8 mouse cellular contexts compared by ENCODE assay signal in genomic region chr4:114997051-114997450, GRCm38 (mm10). TPM values are rescaled to one million over a fixed set of nuclear protein-coding genes. Genes with fewer than 3 reads are reported as not detected.
DNase-seq lines count a peak whose midpoint lies in the region; ATAC-seq and TF ChIP-seq lines count a peak whose summit lies in the region.

No protein-coding gene starts in this region.

- H3K4me3 ChIP-seq in G1E (ENCODE audit: low read depth, low read length) = no peak overlapping the region

- intact Hi-C loops in left cerebral cortex, postnatal 14 days (cut with DNase I) = no loop called here

- H3K4me1 ChIP-seq in G1E (ENCODE audit: insufficient read depth, low read depth, low read length) = peaks cover 33% of the 10 kb centered on the region

- H3K9me3 ChIP-seq in G1E (replicated peaks) = no peaks in the 10 kb centered on the region

- no peaks in the 10 kb centered on the region for H3K27me3 ChIP-seq in G1E (ENCODE audit: insufficient read depth, low read length)

- ATAC-seq in G1E (ENCODE audit: extremely low read depth, insufficient number of reproducible peaks, low FRiP score, poor library complexity, severe bottlenecking) = no peak
- 0 out of 2 replicates have a peak, but pooled peaks have one; percentile 24 for ATAC-seq in neutrophil, adult 5-6 weeks (ENCODE audit: extremely low read depth, insufficient number of reproducible peaks, low FRiP score, poor library complexity, severe bottlenecking)

- TF ChIP-seq CTCF in G1E (IDR thresholded peaks at IDR 0.05; ENCODE audit: low read depth, low read length) = 0 out of 2 replicates have a peak, but pooled peaks have one; percentile 36

- peaks cover 4% of the 10 kb centered on the region for H3K36me3 ChIP-seq in G1E (replicated peaks)

- DNase-seq in cerebellum, postnatal 10 days = peak; percentile 52 to 69
- no peak for DNase-seq in cerebellum, adult 11 months
- DNase-seq in left cerebral cortex, postnatal 14 days (ENCODE audit: low spot score in 2 of 2) = peak; percentile 47 to 53
- DNase-seq in left cerebral cortex, adult 8-10 months (ENCODE audit: low spot score in 2 of 2) = no peak
- DNase-seq in G1E (ENCODE audit: low spot score) = no peak
- peak; percentile 11 for DNase-seq in forelimb bud, embryonic 11.5 days (ENCODE audit: low read depth, low spot score)
- no peak for DNase-seq in yolk sac, embryonic 10.5 days (ENCODE audit: low spot score)

RNA-seq across cellular contexts. Expression of gene Stil, which starts 2.9 kb away (rescaled TPM):
- total RNA-seq in left cerebral cortex, postnatal 14 days (2021) = under 1 TPM; 0.40 to 0.57 TPM
- 1 to 10 TPM in 2 of 4 experiments, under 1 TPM in 2; 0.43 to 1.5 (median 0.85) TPM for total RNA-seq in left cerebral cortex, adult 8-10 months (2022)
- 93.1 and 94.3 TPM in 2 replicates for total RNA-seq in G1E (2014; fragmentation: Nextera tagmentation)
- total RNA-seq in G1E (2017) = 19.9 and 26.0 TPM in 2 replicates
- polyA plus RNA-seq in G1E (2012) = 2.8 and 4.0 TPM in 2 replicates
- 0.74 TPM in 1 of 2 replicates, not detected in the other for total RNA-seq in neutrophil, adult 5-6 weeks (2017)

RNA-seq across cellular contexts. Expression of gene Cmpk1, which starts 10.0 kb away (rescaled TPM):
- 100 to 1,000 TPM; 115 to 122 TPM for total RNA-seq in left cerebral cortex, postnatal 14 days (2021)
- total RNA-seq in left cerebral cortex, adult 8-10 months (2022) = 10 to 100 TPM; 65.7 to 72.1 (median 70.6) TPM
- total RNA-seq in G1E (2014; fragmentation: Nextera tagmentation) (27.8 and 47.3 TPM in 2 replicates), G1E (2017) (104 and 132 TPM in 2 replicates)
- 39.9 TPM in 2 replicates for polyA plus RNA-seq in G1E (2012)
- 62.5 and 78.5 TPM in 2 replicates for total RNA-seq in neutrophil, adult 5-6 weeks (2017)

RNA-seq across cellular contexts. Expression of gene Tal1, which starts 59.2 kb away (rescaled TPM):
- total RNA-seq in left cerebral cortex, postnatal 14 days (2021) = 1 to 10 TPM; 2.3 to 2.7 TPM
- total RNA-seq in left cerebral cortex, adult 8-10 months (2022) = 1 to 10 TPM; 1.2 to 2.1 (median 1.9) TPM
- total RNA-seq in G1E (2014; fragmentation: Nextera tagmentation) = 155 and 174 TPM in 2 replicates
- total RNA-seq in G1E (2017) = 155 and 166 TPM in 2 replicates
- polyA plus RNA-seq in G1E (2012) = 239 and 262 TPM in 2 replicates
- total RNA-seq in neutrophil, adult 5-6 weeks (2017) = 1.5 and 1.6 TPM in 2 replicates

Comparison
In these comparisons a context has a peak if more than half of its experiments do, and no peak if none do; other contexts are left out.
1. DNase-seq: peak in cerebellum, postnatal 10 days (2 of 2), left cerebral cortex, postnatal 14 days (2 of 2) and forelimb bud, embryonic 11.5 days (single experiment); none in cerebellum, adult 11 months (single experiment), left cerebral cortex, adult 8-10 months (0 of 2), G1E (single experiment) and yolk sac, embryonic 10.5 days (single experiment).
2. RNA of gene Stil, which starts 2.9 kb away (total RNA-seq): 19.9 to 94.3 TPM in G1E; 0.43 to 1.5 TPM in left cerebral cortex, adult 8-10 months, 0.40 to 0.57 TPM in left cerebral cortex, postnatal 14 days and 0.74 TPM in neutrophil, adult 5-6 weeks; every median in the first group is over 4 times any median in the second.
3. RNA of gene Tal1, which starts 59.2 kb away (total RNA-seq): 155 to 174 TPM in G1E; 2.3 to 2.7 TPM in left cerebral cortex, postnatal 14 days, 1.2 to 2.1 TPM in left cerebral cortex, adult 8-10 months and 1.5 to 1.6 TPM in neutrophil, adult 5-6 weeks; every median in the first group is over 10 times any median in the second.